Mouse (Mus musculus) midbrain, postnatal 0 days (tissue): ENCODE data around the gene Fam126a. TPM values are rescaled to one million over a fixed set of nuclear protein-coding genes. Genes with fewer than 3 reads are reported as not detected.

Source experiments
- ATAC-seq: fragments of 200-750 bp; cut with Nextera tagmentation; 2 replicates; pipeline ENCODE4 v1.8.0; 2017; ENCODE audit warnings: moderate number of reproducible peaks, mild to moderate bottlenecking, moderate TSS enrichment, moderate library complexity; ENCODE audit not compliant: low FRiP score
- DNase-seq: peaks from one replicate; pipeline ENCODE4 v3.0.0-alpha.2; 2015; ENCODE audit warnings: low spot score
- H3K27ac ChIP-seq: fragments of 300-500 bp; sonication (generic); 2 replicates; pipeline ENCODE4 v1.5.1; 2014; ENCODE audit warnings: low read depth, mild to moderate bottlenecking, low read length, mixed read lengths
- H3K27me3 ChIP-seq: fragments of 300-500 bp; sonication (generic); 2 replicates; pipeline ENCODE4 v1.6.1; 2014; ENCODE audit warnings: low read length, control low read depth, mixed read lengths; ENCODE audit not compliant: insufficient read depth
- H3K36me3 ChIP-seq: fragments of 300-500 bp; sonication (generic); 2 replicates; pipeline ENCODE4 v1.6.1; 2014; ENCODE audit warnings: low read length, control low read depth, mixed read lengths; ENCODE audit not compliant: insufficient read depth
- H3K4me1 ChIP-seq: fragments of 300-500 bp; sonication (generic); 2 replicates; pipeline ENCODE4 v1.6.1; 2014; ENCODE audit warnings: mild to moderate bottlenecking, control low read depth, antibody characterized with exemption, low read length, mixed read lengths; ENCODE audit not compliant: insufficient read depth
- H3K4me2 ChIP-seq: fragments of 300-500 bp; sonication (generic); 2 replicates; pipeline ENCODE4 v1.6.1; 2014; ENCODE audit warnings: low read depth, mild to moderate bottlenecking, low read length, mixed read lengths; ENCODE audit not compliant: poor library complexity, severe bottlenecking
- H3K4me3 ChIP-seq: fragments of 300-500 bp; sonication (generic); 2 replicates; pipeline ENCODE4 v1.5.1; 2014; ENCODE audit warnings: low read depth, mild to moderate bottlenecking, low read length, moderate library complexity
- H3K9ac ChIP-seq: fragments of 300-500 bp; sonication (generic); replicated peaks from 2 replicates; pipeline ENCODE4 v1.6.1; 2014; ENCODE audit warnings: mild to moderate bottlenecking, low read length, moderate library complexity, mixed read lengths; ENCODE audit not compliant: poor library complexity, severe bottlenecking
- H3K9me3 ChIP-seq: fragments of 300-500 bp; sonication (generic); 2 replicates; pipeline ENCODE4 v1.6.1; 2016; ENCODE audit warnings: low read length, control low read depth
- CTCF ChIP-seq: IDR thresholded peaks from 2 replicates; pipeline ENCODE4 v1.5.1; 2016; ENCODE audit warnings: antibody characterized with exemption, mild to moderate bottlenecking
- WGBS: fragments of 180-500 bp; shearing (Covaris S2); extraction: QIAGEN DNeasy Blood & Tissue Kit; methylation state at CpG from one replicate; pipeline ENCODE4 v1.1.7; 2014; 5-methylcytosine and 5-hydroxymethylcytosine counted together
- polyA plus RNA-seq: library from polyadenylated mRNA; unstranded; fragments of >200 nt; fragmentation: Nextera tagmentation; extraction: Ambion mirVana; gene quantifications from 2 replicates; pipeline ENCODE4 v1.2.1, GENCODE M21; 2015
- total RNA-seq: library from RNA; depleted of rRNA; stranded (reverse); fragments of >200 nt; gene quantifications from 2 replicates; pipeline ENCODE4 v1.2.3, GENCODE M21; 2014

The Fam126a gene
- total and polyA plus RNA-seq, 2 experiments from 2014 or later = 19.7 to 23.7 TPM

- H3K9ac ChIP-seq = no peak overlapping the region
- no peaks in the 10 kb centered on the region for H3K9me3 ChIP-seq
- no peak overlapping the region for H3K4me2 ChIP-seq
- WGBS = 92% methylated on average over 3 of the region's 3 CpGs
- no peaks in the 10 kb centered on the region for H3K27me3 ChIP-seq
- H3K27ac ChIP-seq = no peak overlapping the region
- no peaks in the 10 kb centered on the region for H3K36me3 ChIP-seq
- H3K4me3 ChIP-seq = no peak overlapping the region
- no peaks in the 10 kb centered on the region for H3K4me1 ChIP-seq
- ATAC-seq (no peak), DNase-seq (no peak)
- no peak for TF ChIP-seq CTCF
Measured at GRCm38 (mm10) chr5:24054382-24054781, 23.9 kb upstream of the Fam126a start.

- Histone ChIP-seq H3K27me3 (no peaks in the 10 kb centered on the region), H3K4me1 (no peaks in the 10 kb centered on the region), H3K9me3 (no peaks in the 10 kb centered on the region), H3K9ac (no peak overlapping the region), H3K36me3 (no peaks in the 10 kb centered on the region), H3K4me2 (no peak overlapping the region), H3K27ac (no peak overlapping the region), H3K4me3 (no peak overlapping the region)
- WGBS = 37% methylated on average over 9 of the region's 9 CpGs
- ATAC-seq (no peak), DNase-seq (peak; percentile 65)
- no peak for TF ChIP-seq CTCF
Measured at GRCm38 (mm10) chr5:24053245-24054190, 23.0 kb upstream of the Fam126a start.

DNA sequence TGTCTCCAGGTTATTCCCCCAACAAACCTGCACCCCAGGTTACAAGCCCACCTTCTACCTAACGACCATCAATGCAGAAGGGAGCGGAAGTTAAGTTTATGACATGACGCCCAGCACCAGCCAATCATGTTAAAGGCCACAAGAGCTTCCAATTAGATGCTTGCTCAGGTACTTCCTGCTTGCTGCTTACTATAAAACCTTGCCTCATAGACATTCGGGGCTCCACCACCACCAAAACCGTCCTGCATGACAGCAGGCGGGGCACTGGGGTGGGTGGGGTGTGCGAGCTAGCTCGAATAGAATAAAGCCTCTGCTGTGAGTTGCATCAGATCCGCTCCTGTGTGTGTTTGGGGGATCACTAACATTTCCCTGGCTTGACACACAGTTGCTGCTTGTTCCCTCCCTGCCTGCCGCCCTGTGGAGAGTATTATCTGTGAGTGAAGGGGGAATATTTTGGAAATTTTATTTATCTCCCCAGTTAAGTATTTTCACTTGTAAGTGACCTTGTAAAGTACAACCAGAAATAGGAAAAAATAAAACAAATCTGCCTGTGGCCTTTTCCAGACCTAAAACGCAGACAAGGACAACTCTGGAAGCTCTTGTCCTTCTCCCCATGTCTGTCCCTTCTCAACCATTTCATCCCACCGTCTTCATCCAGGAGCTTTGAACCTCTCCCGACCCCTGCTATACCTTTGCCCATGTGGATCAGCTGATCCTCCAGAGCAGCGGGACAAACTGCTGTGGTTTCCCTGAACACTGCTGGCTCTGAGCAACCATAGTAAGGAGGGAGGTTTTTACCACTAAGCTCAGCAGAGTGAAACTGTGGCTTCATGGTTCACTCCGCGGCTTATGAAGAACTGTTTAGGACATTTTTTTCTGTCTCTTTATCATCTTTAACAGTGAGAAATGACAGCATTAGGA lies 21.5 kb upstream of the Fam126a start:
- ATAC-seq (no peak), DNase-seq (no peak)
- no peaks in the 10 kb centered on the region for H3K27me3 ChIP-seq
- no peak overlapping the region for H3K27ac ChIP-seq
- TF ChIP-seq CTCF = no peak
- no peaks in the 10 kb centered on the region for H3K9me3 ChIP-seq
- WGBS = 74% methylated on average over 16 of the region's 16 CpGs
- no peak overlapping the region for H3K4me2 ChIP-seq
- no peak overlapping the region for H3K9ac ChIP-seq
- no peaks in the 10 kb centered on the region for H3K36me3 ChIP-seq
- H3K4me1 ChIP-seq = no peaks in the 10 kb centered on the region
- no peak overlapping the region for H3K4me3 ChIP-seq

- H3K27me3 ChIP-seq = no peaks in the 10 kb centered on the region; the same call in 1 of the 2 replicates
- WGBS = 21% methylated on average over 1 of the region's 1 CpGs
- no peaks in the 10 kb centered on the region for H3K9me3 ChIP-seq
- no peaks in the 10 kb centered on the region for H3K4me1 ChIP-seq
- no peak overlapping the region for H3K4me2 ChIP-seq
- no peak for ATAC-seq
- DNase-seq = no peak
- no peaks in the 10 kb centered on the region for H3K36me3 ChIP-seq
- no peak overlapping the region for H3K9ac ChIP-seq
- no peak overlapping the region for H3K4me3 ChIP-seq
- H3K27ac ChIP-seq = no peak overlapping the region
- no peak for TF ChIP-seq CTCF
Measured at GRCm38 (mm10) chr5:24047821-24048220, 17.3 kb upstream of the Fam126a start.

DNA sequence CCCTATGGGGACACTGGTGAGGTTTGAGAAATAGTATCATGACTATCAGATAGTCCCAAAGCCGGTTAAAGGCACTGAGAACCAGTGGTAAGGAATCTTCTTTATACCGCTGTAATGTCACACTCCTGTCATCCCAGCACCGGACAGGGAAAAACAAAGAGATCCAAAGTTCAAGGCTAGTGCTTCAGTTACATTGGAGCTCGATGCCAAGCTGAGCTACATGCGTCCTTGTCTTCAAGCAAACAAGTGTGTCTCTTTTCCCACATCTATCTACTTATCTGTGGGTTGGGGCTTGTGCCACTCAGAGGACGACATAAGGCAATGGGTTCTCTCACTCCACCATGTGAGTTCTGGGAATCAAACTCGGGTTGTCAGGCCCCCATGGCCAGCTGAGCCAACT lies 16.5 kb upstream of the Fam126a start:
- ATAC-seq (no peak), DNase-seq (no peak)
- H3K9me3 ChIP-seq = no peaks in the 10 kb centered on the region
- 90% methylated on average over 7 of the region's 7 CpGs for WGBS
- H3K4me1 ChIP-seq = no peaks in the 10 kb centered on the region
- no peak overlapping the region for H3K9ac ChIP-seq
- H3K36me3 ChIP-seq = no peaks in the 10 kb centered on the region
- TF ChIP-seq CTCF = no peak
- no peak overlapping the region for H3K27ac ChIP-seq
- no peak overlapping the region for H3K4me2 ChIP-seq
- no peaks in the 10 kb centered on the region; the same call in 1 of the 2 replicates for H3K27me3 ChIP-seq
- H3K4me3 ChIP-seq = no peak overlapping the region
